Mouse (Mus musculus) CH12.LX (cell line): ENCODE measurements around the gene Rgmb. TPM values are rescaled to one million over a fixed set of nuclear protein-coding genes. Genes with fewer than 3 reads are reported as not detected.
A peak's percentile ranks its signal among the peaks of the same experiment; 100 is the strongest.

Experiments used
- DNase-seq: peaks from one replicate; pipeline ENCODE4 v3.0.0-alpha.2; 2013; ENCODE audit errors: extremely low read depth
- H3K27ac ChIP-seq: 2 replicates; pipeline ENCODE4 v1.5.1; 2012; ENCODE audit warnings: low read depth, mild to moderate bottlenecking, control low read depth, moderate library complexity; ENCODE audit not compliant: insufficient read depth
- H3K27me3 ChIP-seq: replicated peaks from 2 replicates; pipeline ENCODE3; 2012; ENCODE audit warnings: inconsistent platforms
- H3K36me3 ChIP-seq, 2 experiments: replicated peaks in 1 of 2; 2 replicates each; pipeline versions ENCODE3 to v1.6.1; 2012; ENCODE audit warnings: inconsistent platforms in 1 of 2, low read length in 1 of 2, mild to moderate bottlenecking in 1 of 2, mixed read lengths in 1 of 2, moderate library complexity in 1 of 2; ENCODE audit not compliant: control insufficient read depth in 1 of 2, insufficient read depth in 1 of 2
- H3K4me1 ChIP-seq, 2 experiments: 2 replicates each; pipeline ENCODE4 v1.6.1; 2012; ENCODE audit warnings: inconsistent platforms in 1 of 2, moderate library complexity in 1 of 2; ENCODE audit not compliant: insufficient read depth in 2 of 2, control insufficient read depth in 1 of 2
- H3K4me2 ChIP-seq: 2 replicates; pipeline ENCODE4 v1.6.1; 2012; ENCODE audit warnings: low read depth, mild to moderate bottlenecking, control low read depth; ENCODE audit not compliant: poor library complexity, insufficient read depth, severe bottlenecking
- H3K4me3 ChIP-seq, 3 experiments: fragments of 150-350 bp in 1 of 3; sonication (generic) in 1 of 3; replicated peaks in 1 of 3; 2 replicates each; pipeline versions ENCODE3 to v1.5.1; 2011 to 2012; ENCODE audit warnings: low read depth in 2 of 3, low read length in 2 of 3, mild to moderate bottlenecking in 2 of 3, moderate library complexity in 2 of 3, control low read depth in 1 of 3, improper control_type of control experiment in 1 of 3, inconsistent platforms in 1 of 3, mixed read lengths in 1 of 3; ENCODE audit not compliant: poor library complexity in 1 of 3
- H3K79me2 ChIP-seq: replicated peaks from 2 replicates; pipeline ENCODE4 v1.6.1; 2012; ENCODE audit warnings: mild to moderate bottlenecking, moderate library complexity; ENCODE audit not compliant: control insufficient read depth, poor library complexity, insufficient read depth, severe bottlenecking; ENCODE audit errors: extremely low read depth
- H3K9ac ChIP-seq: 2 replicates; pipeline ENCODE4 v1.6.1; 2012; ENCODE audit warnings: low read depth, mild to moderate bottlenecking, control low read depth, moderate library complexity; ENCODE audit not compliant: insufficient read depth
- H3K9me3 ChIP-seq: replicated peaks from 2 replicates; pipeline ENCODE3; 2012; ENCODE audit warnings: low read length, inconsistent platforms, mixed read lengths
- BHLHE40 ChIP-seq: IDR thresholded peaks from 2 replicates; pipeline ENCODE4 v1.6.1; 2011; ENCODE audit warnings: mild to moderate bottlenecking, low read depth, low read length, improper control_type of control experiment
- CHD2 ChIP-seq: IDR thresholded peaks from 2 replicates; pipeline ENCODE4 v1.6.1; 2011; ENCODE audit warnings: low read length, improper control_type of control experiment
- CTCF ChIP-seq, 2 experiments: IDR thresholded peaks in 1 of 2; conservative IDR thresholded peaks in 1 of 2; 2 replicates each; pipeline ENCODE4 v1.5.1; 2011 to 2012; ENCODE audit warnings: low read depth in 2 of 2, low read length in 2 of 2, improper control_type of control experiment in 1 of 2, inconsistent platforms in 1 of 2, mild to moderate bottlenecking in 1 of 2, moderate library complexity in 1 of 2
- E2F4 ChIP-seq: IDR thresholded peaks from 2 replicates; pipeline ENCODE4 v1.6.1; 2011; ENCODE audit warnings: low read depth, low read length, improper control_type of control experiment; ENCODE audit not compliant: insufficient replicate concordance
- ELF1 ChIP-seq: IDR thresholded peaks from 2 replicates; pipeline ENCODE4 v1.6.1; 2014; ENCODE audit warnings: low read depth, mild to moderate bottlenecking, inconsistent platforms, low read length, improper control_type of control experiment
- EP300 ChIP-seq: IDR thresholded peaks from 2 replicates; pipeline ENCODE4 v1.6.1; 2011; ENCODE audit warnings: low read length, improper control_type of control experiment
- ETS1 ChIP-seq: conservative IDR thresholded peaks from 2 replicates; pipeline ENCODE4 v1.6.1; 2012; ENCODE audit warnings: low read depth, mild to moderate bottlenecking, inconsistent platforms, low read length, improper control_type of control experiment, moderate library complexity
- GABPA ChIP-seq: IDR thresholded peaks from 2 replicates; pipeline ENCODE4 v1.6.1; 2012; ENCODE audit warnings: low read depth, low read length, improper control_type of control experiment, inconsistent platforms; ENCODE audit not compliant: insufficient replicate concordance
- HCFC1 ChIP-seq: IDR thresholded peaks from 2 replicates; pipeline ENCODE4 v1.6.1; 2012; ENCODE audit warnings: low read depth, mild to moderate bottlenecking, inconsistent platforms, low read length, improper control_type of control experiment
- IRF4 ChIP-seq: IDR thresholded peaks from 2 replicates; pipeline ENCODE4 v1.6.1; 2014; ENCODE audit warnings: low read depth, mild to moderate bottlenecking, inconsistent platforms, low read length, improper control_type of control experiment
- JUN ChIP-seq: IDR thresholded peaks from 2 replicates; pipeline ENCODE4 v1.6.1; 2011; ENCODE audit warnings: low read depth, mild to moderate bottlenecking, low read length, improper control_type of control experiment, moderate library complexity; ENCODE audit not compliant: insufficient read depth
- JUND ChIP-seq: conservative IDR thresholded peaks from 2 replicates; pipeline ENCODE4 v1.6.1; 2011; ENCODE audit warnings: low read depth, low read length, improper control_type of control experiment
- KAT2A ChIP-seq: IDR thresholded peaks from 2 replicates; pipeline ENCODE4 v1.6.1; 2012; ENCODE audit warnings: low read length, improper control_type of control experiment, inconsistent platforms; ENCODE audit not compliant: insufficient replicate concordance
- MAFK ChIP-seq: IDR thresholded peaks from 2 replicates; pipeline ENCODE4 v1.6.1; 2011; ENCODE audit warnings: low read length, improper control_type of control experiment; ENCODE audit not compliant: insufficient replicate concordance
- MAX ChIP-seq: IDR thresholded peaks from 2 replicates; pipeline ENCODE4 v1.6.1; 2011; ENCODE audit warnings: low read length, improper control_type of control experiment
- MAZ ChIP-seq: IDR thresholded peaks from 2 replicates; pipeline ENCODE4 v1.6.1; 2012; ENCODE audit warnings: low read depth, mild to moderate bottlenecking, inconsistent platforms, low read length, improper control_type of control experiment, moderate library complexity
- MXI1 ChIP-seq: IDR thresholded peaks from 2 replicates; pipeline ENCODE4 v1.6.1; 2011; ENCODE audit warnings: mild to moderate bottlenecking, low read depth, low read length, improper control_type of control experiment
- MYC ChIP-seq: IDR thresholded peaks from 2 replicates; pipeline ENCODE4 v1.6.1; 2011; ENCODE audit warnings: low read depth, mild to moderate bottlenecking, improper control_type of control experiment, low read length
- NELFE ChIP-seq: IDR thresholded peaks from 2 replicates; pipeline ENCODE4 v1.6.1; 2011; ENCODE audit warnings: low read depth, low read length, improper control_type of control experiment
- NRF1 ChIP-seq: IDR thresholded peaks from 2 replicates; pipeline ENCODE4 v1.6.1; 2014; ENCODE audit warnings: low read depth, mild to moderate bottlenecking, inconsistent platforms, low read length, improper control_type of control experiment, moderate library complexity
- PAX5 ChIP-seq: IDR thresholded peaks from 2 replicates; pipeline ENCODE4 v1.6.1; 2012; ENCODE audit warnings: low read length, inconsistent platforms, mixed read lengths
- POLR2A ChIP-seq: IDR thresholded peaks from 2 replicates; pipeline ENCODE4 v1.6.1; 2011; ENCODE audit warnings: low read depth, mild to moderate bottlenecking, improper control_type of control experiment, low read length
- POLR2AphosphoS2 ChIP-seq: IDR thresholded peaks from 2 replicates; pipeline ENCODE4 v1.6.1; 2011; ENCODE audit warnings: low read depth, low read length, improper control_type of control experiment
- RAD21 ChIP-seq: IDR thresholded peaks from 2 replicates; pipeline ENCODE4 v1.6.1; 2011; ENCODE audit warnings: low read depth, mild to moderate bottlenecking, low read length, improper control_type of control experiment, moderate library complexity
- RCOR1 ChIP-seq: conservative IDR thresholded peaks from 2 replicates; pipeline ENCODE4 v1.6.1; 2012; ENCODE audit warnings: low read depth, mild to moderate bottlenecking, inconsistent platforms, low read length, improper control_type of control experiment
- SIN3A ChIP-seq: IDR thresholded peaks from 2 replicates; pipeline ENCODE4 v1.6.1; 2012; ENCODE audit warnings: low read length, improper control_type of control experiment, inconsistent platforms
- TBP ChIP-seq: conservative IDR thresholded peaks from 2 replicates; pipeline ENCODE4 v1.6.1; 2011; ENCODE audit warnings: low read depth, low read length, improper control_type of control experiment
- TCF12 ChIP-seq: IDR thresholded peaks from 2 replicates; pipeline ENCODE4 v1.6.1; 2014; ENCODE audit warnings: low read depth, mild to moderate bottlenecking, inconsistent platforms, low read length, improper control_type of control experiment
- UBTF ChIP-seq: IDR thresholded peaks from 2 replicates; pipeline ENCODE4 v1.6.1; 2012; ENCODE audit warnings: low read depth, mild to moderate bottlenecking, inconsistent platforms, low read length, improper control_type of control experiment, moderate library complexity
- USF1 ChIP-seq: IDR thresholded peaks from 2 replicates; pipeline ENCODE4 v1.6.1; 2014; ENCODE audit warnings: low read depth, mild to moderate bottlenecking, inconsistent platforms, low read length, improper control_type of control experiment
- USF2 ChIP-seq: conservative IDR thresholded peaks from 2 replicates; pipeline ENCODE4 v1.6.1; 2011; ENCODE audit warnings: low read depth, low read length, improper control_type of control experiment
- ZC3H11A ChIP-seq: IDR thresholded peaks from 2 replicates; pipeline ENCODE4 v1.6.1; 2012; ENCODE audit warnings: low read depth, mild to moderate bottlenecking, inconsistent platforms, low read length, improper control_type of control experiment
- ZKSCAN1 ChIP-seq: IDR thresholded peaks from 2 replicates; pipeline ENCODE4 v1.6.1; 2012; ENCODE audit warnings: low read depth, inconsistent platforms, low read length, improper control_type of control experiment, borderline replicate concordance
- dilution Hi-C: fragments of 300-500 bp; cut with MboI; formaldehyde crosslinking; loops from 2 replicates; pipeline ENCODE4 v1.14.3; 2020; ENCODE audit warnings: low sequenced_read_pairs; ENCODE audit not compliant: extremely low pct_unique_long_range_greater_than_20kb, extremely low pct_ligation_motif_present
- in situ Hi-C: fragments of 300-500 bp; cut with MboI; formaldehyde crosslinking; loops from 3 replicates; pipeline ENCODE4 v1.14.3; 2019; ENCODE audit warnings: low sequenced_read_pairs, low pct_ligation_motif_present, low pct_unique_long_range_greater_than_20kb, mixed read lengths
- polyA plus RNA-seq: library from polyadenylated mRNA; unstranded; fragments of >175 nt; gene quantifications from 2 replicates; pipeline ENCODE4 v1.2.1, GENCODE M21; 2012; ENCODE audit warnings: low read depth; ENCODE audit not compliant: insufficient read length
- total RNA-seq, 2 experiments: library from RNA; depleted of rRNA; stranded (reverse); fragments of 300-350 nt in 1 of 2; fragments of >200 nt in 1 of 2; gene quantifications; 2 replicates each; pipeline ENCODE4 v1.2.3; 2012 to 2014

Rgmb gene
- total and polyA plus RNA-seq, 3 experiments, result 2.3 to 2.6 (median 2.3) TPM

GRCm38 (mm10) chr17:15773956-15774355, 56.9 kb downstream of the Rgmb start (continued):
- TF ChIP-seq NELFE, result no peak
- TF ChIP-seq KAT2A, result no peak
- TF ChIP-seq BHLHE40, result peak; percentile 84
- no peak for TF ChIP-seq USF2
- peak; percentile 86 for TF ChIP-seq IRF4
- TF ChIP-seq RCOR1, result no peak; the same call in 1 of the 2 replicates
- TF ChIP-seq NRF1, result no peak
- TF ChIP-seq EP300, result peak; percentile 93
- no peak for TF ChIP-seq MAZ
- no peak; the same call in 1 of the 2 replicates for TF ChIP-seq POLR2AphosphoS2
- TF ChIP-seq ZKSCAN1, result no peak
- peak; percentile 39; the same call in 1 of the 2 replicates for TF ChIP-seq ETS1
- TF ChIP-seq USF1, result no peak
- peak; percentile 6; the same call in 1 of the 2 replicates for TF ChIP-seq JUN
- 0 out of 2 replicates have a peak, but pooled peaks have one; percentile 35 for TF ChIP-seq MXI1
- peak; percentile 92 for TF ChIP-seq MYC
- TF ChIP-seq HCFC1, result no peak; the same call in 1 of the 2 replicates
- no peak for TF ChIP-seq TBP
- 0 out of 2 replicates have a peak, but pooled peaks have one; percentile 40 for TF ChIP-seq MAFK
- no peak for TF ChIP-seq UBTF
- peak; percentile 69; the same call in 1 of the 2 replicates for TF ChIP-seq MAX
- TF ChIP-seq, all 38 proteins: peak for 15

- in situ Hi-C loops, result no loop called here
- no peak for TF ChIP-seq TCF12
- TF ChIP-seq GABPA, result no peak
- TF ChIP-seq BHLHE40, result 0 out of 2 replicates have a peak, but pooled peaks have one; percentile 57
- TF ChIP-seq JUN, result peak; percentile 62
- TF ChIP-seq CHD2, result no peak
- 0 out of 2 replicates have a peak, but pooled peaks have one; percentile 15 for TF ChIP-seq MYC
- TF ChIP-seq EP300, result peak; percentile 88
- TF ChIP-seq TBP, result no peak
- no peak for TF ChIP-seq PAX5
- no peak for TF ChIP-seq KAT2A
- peak; percentile 94 for TF ChIP-seq JUND
- no peak for TF ChIP-seq CTCF (conservative IDR thresholded peaks at IDR 0.05 in 1 of 2, IDR thresholded peaks at IDR 0.05 in 1 of 2; ENCODE audit: low read depth in 2 of 2, low read length in 2 of 2)
- TF ChIP-seq POLR2A, result no peak
- peak; percentile 87 for TF ChIP-seq IRF4
- no peak for TF ChIP-seq RAD21
- TF ChIP-seq E2F4, result no peak
- no peak for TF ChIP-seq USF2
- no peak for TF ChIP-seq POLR2AphosphoS2
- TF ChIP-seq ELF1, result no peak
- no peak for TF ChIP-seq NELFE
- no peak for TF ChIP-seq MAFK
- TF ChIP-seq ETS1, result peak; percentile 69
- no peak for TF ChIP-seq ZC3H11A
- TF ChIP-seq ZKSCAN1, result no peak
- TF ChIP-seq SIN3A, result no peak
- no peak for TF ChIP-seq USF1
Observed at GRCm38 (mm10) chr17:15769081-15769724, 61.6 kb downstream of the Rgmb start.

More at GRCm38 (mm10) chr17:15769081-15769724, 61.6 kb downstream of the Rgmb start:
- Histone ChIP-seq H3K27me3 (no peaks in the 10 kb centered on the region), H3K4me3 (no peak overlapping the region), H3K4me1 (peaks cover 4 to 74% of the 10 kb centered on the region in 2 experiments; a peak in 3 of 4 replicates), H3K9ac (no peak overlapping the region), H3K79me2 (no peaks in the 10 kb centered on the region), H3K4me2 (peak overlapping the region; percentile 76), H3K9me3 (no peaks in the 10 kb centered on the region), H3K36me3 (peaks cover 23 to 57% of the 10 kb centered on the region in 2 experiments), H3K27ac (peak overlapping the region; percentile 49)
- dilution Hi-C loops, result no loop called here
- DNase-seq, result peak; percentile 75
